Mouse (Mus musculus): ENCODE results near the gene Repin1.

Repin1 gene

DNA sequence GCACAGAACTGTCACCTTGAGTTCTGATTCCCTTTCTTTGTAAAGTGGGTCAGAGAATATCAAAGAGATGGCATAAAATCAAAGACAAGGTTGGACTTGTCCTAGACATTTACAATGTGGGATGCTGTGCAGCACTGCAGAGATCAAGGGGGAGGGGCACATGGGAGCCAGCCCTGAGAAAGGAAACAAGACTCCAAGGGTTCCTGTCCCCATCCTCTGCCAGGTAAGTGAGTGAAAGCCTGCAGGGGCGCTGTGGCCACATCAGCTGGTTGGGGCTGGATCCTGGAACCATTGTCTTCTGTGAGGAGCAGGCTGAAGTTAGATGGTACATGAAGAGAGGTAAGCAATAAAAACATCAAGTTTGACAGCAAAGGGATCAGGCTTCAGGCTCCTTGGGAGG, 29.8 kb downstream of the Repin1 start:
- DNase-seq (ENCODE audit: low spot score in 2 of 2) = no peak

DNA sequence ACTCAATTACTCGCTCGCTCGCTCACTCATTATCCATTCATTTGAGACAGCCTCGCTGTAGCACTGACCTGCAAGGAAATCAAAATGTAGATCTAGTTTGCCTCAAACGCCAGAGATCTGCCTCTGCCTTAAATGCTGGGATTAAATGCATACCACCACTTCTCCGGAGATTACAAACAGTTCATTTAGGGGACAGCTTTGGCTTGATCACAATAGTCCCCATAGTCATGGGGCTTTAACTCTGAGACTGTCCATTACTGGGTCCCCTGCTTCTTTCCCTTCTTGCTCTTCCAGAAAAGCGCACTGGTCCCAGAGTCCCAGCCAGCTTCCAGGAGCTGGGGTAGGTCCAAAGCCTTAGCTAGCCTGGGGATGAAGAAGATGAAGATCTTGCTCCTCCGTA, 32.8 kb downstream of the Repin1 start, which contains the start of gene AI854703:
AI854703 (plus strand) TSS at position 301 of the 400 bp plus-strand sequence.
- DNase-seq (ENCODE audit: low spot score in 2 of 2) = no peak

DNA sequence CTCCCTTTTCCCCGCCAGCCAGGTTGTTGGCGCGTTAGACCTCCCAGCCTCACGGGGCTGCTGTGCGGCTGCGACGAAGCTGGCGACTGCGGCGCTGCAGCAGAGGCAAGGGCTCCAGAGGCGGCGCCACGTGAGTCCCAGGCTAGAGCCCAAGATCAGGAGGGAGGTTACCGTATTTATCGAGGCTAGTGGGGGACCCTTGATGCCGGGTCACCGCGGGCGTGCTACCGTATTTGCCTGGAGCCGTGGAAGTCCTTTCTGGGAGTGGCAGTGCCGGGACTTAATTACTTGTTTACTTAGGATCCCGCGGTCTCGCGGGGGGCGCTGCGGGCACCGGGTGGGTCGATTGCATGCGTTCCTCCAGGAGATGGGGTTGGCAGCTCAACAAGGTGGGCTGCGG, 33.3 kb downstream of the Repin1 start:
- peak; percentile 79 for DNase-seq (ENCODE audit: low spot score in 2 of 2)

DNA sequence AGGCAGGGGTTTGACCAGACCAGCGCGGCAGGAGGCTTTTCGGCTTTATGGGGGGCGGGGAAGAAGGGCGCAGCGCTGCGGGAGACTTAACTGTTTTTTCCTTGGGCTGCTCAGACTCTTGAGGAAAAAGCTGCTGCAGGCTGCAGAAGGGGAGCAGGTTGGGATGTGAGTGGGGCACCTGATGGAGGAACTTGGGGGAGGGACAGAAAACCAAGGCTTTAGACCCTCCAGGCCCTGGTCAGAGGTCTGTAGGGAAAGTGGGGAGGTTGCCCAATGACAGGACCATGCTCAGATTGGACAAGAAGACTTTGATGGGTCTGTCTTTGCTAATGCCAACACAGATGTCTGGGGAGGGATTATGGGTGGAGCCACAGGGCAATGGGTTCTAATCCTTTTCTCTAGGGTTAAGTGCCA, 33.8 kb downstream of the Repin1 start:
- DNase-seq (ENCODE audit: low spot score in 2 of 2) = peak in 1 of 2 experiments; percentile 47

DNA sequence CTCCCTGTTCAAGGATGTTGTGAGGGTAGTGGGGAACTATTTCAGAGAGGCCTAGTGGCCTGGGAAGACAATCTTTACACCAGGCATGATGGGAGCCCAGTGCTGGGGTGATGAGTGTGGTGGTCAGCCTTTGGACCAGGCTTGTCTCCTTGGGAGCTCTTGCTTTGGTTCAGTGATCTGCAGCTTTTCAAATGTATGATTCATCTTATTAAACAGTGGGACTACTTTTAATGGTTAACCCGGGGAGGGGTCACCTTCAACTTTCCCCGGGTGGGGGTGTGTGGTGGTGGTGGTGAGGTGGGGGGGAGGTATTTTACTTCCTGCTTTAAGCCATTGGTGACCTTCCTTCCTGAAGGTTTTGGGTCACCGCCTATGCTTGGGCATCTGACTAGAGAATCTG, 34.7 kb downstream of the Repin1 start:
- DNase-seq (ENCODE audit: low spot score in 2 of 2) = no peak

DNA sequence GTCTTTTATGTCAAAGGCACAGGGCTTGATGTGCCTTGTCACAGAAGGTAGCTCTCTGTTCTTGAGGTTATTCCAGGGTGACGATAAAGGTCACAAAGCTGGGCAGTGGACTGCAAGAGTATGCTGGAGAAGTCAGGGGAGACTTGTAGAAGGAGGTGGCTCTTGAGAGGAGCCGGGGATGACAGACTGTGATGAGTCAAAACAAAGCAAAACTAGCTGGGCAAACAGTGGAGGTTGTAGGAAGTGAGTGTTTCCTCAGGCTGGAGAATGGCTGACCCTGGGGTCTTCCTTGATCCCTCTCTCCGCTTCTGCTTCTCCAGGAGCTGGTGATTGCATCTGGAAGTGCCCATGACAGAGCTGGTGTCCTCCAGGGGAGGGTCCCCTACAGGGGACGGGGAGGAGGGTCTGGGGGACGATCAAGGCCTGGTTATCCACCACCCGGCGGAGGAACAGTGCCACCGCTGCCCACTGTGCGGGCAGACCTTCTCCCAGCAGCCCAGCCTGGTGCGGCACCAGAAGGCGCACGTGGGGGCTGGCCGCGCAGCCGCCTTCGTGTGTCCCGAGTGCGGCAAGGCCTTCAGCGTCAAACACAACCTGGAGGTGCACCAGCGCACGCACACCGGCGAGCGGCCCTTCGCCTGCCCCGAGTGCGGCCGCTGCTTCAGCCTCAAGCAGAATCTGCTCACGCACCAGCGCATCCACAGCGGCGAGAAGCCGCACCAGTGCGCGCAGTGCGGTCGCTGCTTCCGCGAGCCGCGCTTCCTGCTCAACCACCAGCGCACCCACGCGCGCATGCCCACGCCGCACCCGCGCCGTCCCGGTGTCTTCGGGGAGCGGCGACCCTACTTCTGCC, 35.4 kb downstream of the Repin1 start:
- DNase-seq (ENCODE audit: low spot score in 2 of 2) = peak; percentile 73 to 77

DNA sequence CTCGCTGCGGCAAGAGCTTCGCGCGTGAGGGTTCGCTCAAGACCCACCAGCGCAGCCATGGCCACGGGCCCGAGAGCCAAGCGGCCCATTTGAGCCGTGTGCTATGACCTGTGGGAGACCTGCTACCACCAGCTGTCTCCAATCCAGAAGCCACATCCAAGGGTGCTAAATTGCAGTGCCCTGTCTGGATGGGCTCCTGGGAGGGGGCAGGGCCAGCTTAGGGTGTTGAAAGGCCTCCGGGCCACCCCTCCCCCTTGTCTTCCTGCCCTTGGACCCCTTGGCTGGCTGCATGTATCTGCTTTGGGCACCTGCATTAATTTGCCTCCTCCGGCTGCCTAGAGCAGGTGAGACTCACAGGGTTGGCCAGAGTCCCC, 36.0 kb downstream of the Repin1 start:
- DNase-seq (ENCODE audit: low spot score in 2 of 2) = peak in 1 of 2 experiments; percentile 45

DNA sequence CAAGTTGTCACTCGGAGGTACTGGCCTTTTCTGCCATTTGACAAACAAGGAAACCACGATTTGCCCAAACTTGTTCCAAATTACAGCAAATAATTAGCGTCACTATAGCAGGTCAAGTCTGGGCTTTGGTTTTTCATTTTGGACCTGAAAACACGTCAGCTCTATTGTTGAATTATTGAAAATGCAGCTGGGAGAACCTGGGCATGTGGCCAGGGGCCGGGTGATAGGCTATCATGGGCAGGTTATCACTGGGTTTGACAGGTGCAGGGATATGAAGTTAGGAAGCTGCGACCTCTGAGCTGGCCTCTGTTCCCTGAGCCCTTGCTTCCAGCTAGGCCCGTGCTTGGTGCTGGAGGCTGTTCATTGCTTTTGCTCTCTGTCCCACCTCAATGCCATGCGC, 37.1 kb downstream of the Repin1 start:
- DNase-seq (ENCODE audit: low spot score in 2 of 2) = no peak

DNA sequence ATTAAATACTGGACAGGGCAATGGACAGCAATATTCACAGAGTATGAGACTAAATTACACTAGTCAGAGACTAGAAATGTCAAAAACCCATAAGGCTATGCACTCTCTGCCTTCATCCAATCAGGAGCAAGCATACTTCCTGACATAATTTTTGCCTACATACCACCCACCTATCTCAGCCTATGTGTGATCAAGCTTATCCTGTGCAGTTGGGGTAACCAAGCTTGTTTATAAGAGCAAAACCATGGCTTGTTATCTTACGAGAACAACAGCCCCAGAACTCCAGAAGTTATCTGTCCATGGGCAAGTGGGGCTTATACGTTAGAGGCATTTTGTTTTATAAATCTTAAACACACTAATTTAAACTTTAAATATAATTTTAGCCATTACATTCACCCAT, 41.4 kb downstream of the Repin1 start:
- DNase-seq (ENCODE audit: low spot score in 2 of 2) = no peak

DNA sequence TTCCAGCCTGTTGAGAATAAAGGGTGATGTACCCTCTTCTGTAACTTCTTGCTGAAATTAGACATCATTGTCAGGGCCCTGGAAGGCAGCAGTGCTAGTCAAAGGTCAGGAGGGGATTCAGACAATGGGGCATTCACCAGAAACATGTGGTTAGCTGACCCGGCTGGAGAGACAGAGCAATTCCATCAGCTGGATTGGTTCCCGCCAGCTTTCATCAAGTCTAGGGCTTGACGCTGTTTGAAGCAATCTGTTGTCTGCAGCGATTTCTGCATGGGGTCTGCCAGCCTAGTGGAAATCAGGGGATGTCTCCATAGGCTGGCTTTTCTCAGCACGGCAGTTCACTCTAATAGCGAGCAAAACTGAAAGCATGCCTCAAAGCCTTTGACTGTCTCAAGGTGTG, 42.8 kb downstream of the Repin1 start:
- no peak for DNase-seq (ENCODE audit: low spot score in 2 of 2)

DNA sequence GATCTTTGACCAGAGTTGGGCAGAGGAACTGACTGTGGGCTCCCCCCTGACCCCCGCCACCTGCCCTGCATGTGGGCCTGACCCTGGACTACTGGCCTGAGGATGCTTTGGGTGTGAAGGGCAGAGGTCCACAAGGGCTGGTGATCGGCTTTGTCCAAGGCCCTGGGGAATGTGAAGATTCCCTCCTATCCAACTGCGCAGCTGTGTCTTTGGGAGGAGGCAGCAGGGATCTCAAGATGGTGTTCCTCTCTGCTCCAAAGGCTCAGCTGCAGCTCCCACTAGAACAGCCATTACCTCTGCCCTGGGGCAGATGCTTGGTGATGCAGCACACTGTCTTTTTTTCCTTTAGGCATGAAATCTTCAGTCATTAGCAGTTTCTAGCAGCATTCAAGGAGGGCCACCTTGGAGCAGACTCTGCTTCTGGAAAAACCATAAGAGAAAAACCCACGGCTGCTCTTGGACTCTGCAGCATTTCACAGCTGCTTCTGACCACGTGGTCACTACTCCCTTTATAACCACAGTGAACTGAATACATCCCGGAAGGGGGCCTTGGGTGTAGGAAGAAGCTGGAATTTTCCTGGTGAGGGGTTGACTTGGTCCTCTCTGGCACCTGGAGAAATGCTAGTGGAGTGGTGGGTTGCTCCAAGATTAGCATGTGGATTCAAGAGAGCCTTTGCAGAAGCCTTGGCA, 44.3 kb downstream of the Repin1 start:
- no peak for DNase-seq (ENCODE audit: low spot score in 2 of 2)

DNA sequence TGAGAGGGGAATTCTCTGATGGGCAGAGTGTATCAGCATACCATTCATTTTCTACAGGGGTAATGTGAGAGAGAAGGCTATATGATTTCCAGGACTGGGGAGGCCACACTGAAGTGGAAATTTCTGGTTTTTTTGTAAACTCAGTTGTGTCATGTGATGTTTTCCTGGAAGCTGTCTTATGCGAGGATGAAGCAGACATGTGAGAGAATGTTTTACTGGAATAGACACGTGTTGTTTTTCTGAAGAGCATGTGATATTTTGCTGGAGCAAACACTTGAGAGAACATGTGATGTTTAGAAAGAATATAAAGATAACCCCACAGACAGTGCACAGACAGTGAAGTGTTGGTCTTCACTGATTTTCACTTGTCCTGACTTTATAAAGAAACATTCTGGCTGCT, 44.9 kb downstream of the Repin1 start:
- no peak for DNase-seq (ENCODE audit: low spot score in 2 of 2)

DNA sequence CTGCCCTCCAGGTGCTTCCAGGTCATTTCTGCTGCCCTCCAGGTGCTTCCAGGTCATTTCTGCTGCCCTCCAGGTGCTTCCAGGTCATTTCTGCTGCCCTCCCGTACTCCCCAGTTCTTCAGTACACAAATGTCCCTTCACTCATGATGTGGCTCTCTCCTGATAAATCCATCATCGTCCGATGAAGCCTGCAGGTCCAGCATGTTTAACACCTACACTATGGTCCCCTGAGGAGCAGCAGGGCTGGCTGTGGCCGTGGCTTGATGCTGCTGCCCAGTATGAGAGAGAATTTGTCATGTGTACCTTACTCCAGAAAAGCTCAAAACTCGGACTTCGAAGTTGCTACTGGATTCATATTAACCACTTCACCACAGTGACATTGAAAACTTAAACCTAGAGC, 47.7 kb downstream of the Repin1 start:
- DNase-seq (ENCODE audit: low spot score in 2 of 2) = no peak

DNA sequence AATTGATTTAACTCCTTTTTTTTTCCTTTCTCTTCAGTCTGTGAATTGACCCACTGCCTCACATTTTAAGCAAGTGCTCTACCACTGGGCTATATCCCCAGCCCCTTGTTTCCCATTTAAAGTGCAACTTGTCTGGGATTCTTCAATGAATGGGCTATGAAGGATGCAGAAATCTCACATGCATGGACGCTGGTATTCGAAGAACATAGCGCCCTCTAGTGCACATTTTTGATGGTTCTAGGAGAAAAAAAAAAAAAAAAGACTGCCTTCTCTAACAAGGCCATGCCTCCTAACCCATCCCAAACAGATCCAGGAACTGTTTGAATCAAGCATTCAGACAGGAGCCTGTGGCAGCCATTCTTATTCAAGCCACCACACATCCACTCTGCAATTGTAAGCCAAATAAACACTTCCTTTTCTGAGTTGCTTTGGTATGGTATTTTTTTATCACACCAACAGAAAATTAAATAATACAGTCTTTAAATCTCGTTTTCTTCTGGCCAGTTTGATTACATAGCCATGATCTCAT, 49.1 kb downstream of the Repin1 start:
- DNase-seq (ENCODE audit: low spot score in 2 of 2) = no peak

DNA sequence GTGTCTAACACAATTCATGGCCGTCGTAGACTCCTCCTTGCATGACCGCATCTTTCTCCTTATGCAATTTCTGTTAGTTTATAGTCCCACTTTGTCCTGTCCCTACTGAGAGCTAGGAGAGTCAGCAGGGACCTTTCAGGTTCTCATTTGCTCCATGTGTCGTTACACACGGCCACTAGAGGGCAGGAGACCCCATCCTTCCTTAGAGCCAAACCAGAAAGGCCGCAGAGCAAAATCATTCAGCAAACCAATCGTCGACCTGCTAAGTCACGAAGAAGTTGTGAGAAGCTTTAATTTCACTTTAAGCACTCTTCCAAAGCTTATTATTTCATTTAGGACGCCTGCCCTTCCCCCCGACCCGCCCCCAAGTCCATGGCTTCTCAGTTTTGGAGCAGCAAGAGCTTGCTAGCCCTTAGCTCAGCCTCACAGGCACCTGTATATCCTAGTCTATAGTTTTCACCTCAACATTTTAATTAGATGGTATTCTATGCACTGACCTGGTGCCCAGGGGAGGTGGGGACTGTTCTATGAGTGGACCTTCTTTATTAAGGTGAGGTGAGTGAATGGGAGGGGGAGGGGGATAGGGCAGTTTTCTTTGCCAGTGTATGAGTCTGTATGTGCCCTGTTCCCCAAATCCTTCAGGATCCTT, 52.1 kb downstream of the Repin1 start:
- DNase-seq (ENCODE audit: low spot score in 2 of 2) = peak; percentile 71 to 85

DNA sequence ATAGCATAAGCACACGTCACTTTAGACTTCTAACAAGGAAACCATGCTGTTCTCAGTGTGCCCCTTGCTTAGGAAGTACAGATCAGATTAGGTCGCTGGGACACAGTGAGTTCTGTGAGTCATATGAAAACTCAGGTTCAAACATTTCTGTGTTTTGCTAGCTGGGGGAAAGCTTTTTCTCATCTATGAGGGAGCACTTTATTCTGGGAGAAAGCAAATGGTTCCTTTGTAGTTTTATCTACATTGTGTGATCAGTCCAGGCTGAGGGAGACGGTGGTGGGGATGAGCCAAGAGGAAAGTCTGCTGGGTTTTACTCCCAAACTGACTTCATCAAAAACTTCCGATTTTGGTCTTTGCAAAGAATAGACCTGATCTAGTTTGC, 52.6 kb downstream of the Repin1 start:
- no peak for DNase-seq (ENCODE audit: low spot score in 2 of 2)

DNA sequence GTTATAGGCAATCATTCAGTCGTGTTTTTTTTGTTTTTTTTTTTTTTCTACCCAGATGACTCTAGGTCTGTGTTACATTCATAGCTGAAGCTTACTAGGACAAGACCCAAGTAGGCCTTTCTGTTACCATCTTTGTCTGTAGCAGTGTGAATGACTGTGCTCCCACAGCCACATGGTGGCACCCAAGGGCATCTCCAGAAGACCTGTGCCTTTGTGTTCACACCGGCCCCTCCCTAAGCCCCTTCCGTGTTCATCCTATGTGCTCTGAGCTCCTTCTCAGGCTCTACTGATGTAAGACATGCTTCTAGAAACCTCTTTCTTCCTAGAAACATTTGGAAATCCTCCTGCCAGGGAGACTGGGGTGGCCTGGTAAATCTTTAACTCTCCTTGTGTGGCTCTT, 53.3 kb downstream of the Repin1 start, which contains the start of gene Gimap8:
Gimap8 (plus strand) TSS at position 240 of the 400 bp plus-strand sequence.
- peak in 1 of 2 experiments; percentile 52 for DNase-seq (ENCODE audit: low spot score in 2 of 2)

DNA sequence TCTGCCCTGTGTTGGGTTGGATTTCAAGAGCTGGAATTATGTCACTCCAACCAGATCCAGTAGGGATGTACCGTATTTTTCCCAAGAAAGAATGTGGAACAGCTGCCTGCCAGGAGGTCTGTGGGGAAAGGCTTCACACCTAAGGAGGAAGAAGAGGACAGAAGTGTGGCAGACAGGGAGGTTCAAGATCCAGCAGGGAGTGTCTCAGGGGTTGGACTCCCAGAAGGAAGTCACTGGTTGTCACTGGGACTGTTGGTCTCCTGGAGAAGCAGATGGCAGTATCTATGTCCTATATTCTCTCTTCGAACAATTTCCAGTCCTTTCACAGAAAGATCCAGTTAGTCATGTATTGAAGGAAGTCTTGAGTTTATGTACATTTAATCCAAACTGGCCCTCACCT, 53.9 kb downstream of the Repin1 start:
- no peak for DNase-seq (ENCODE audit: low spot score in 2 of 2)

All from right cerebral cortex, postnatal 10 days (tissue).